Mouse (Mus musculus) forebrain, embryonic 12.5 days (tissue): ENCODE results near the gene Efcab11. TPM values are rescaled to one million over a fixed set of nuclear protein-coding genes. Genes with fewer than 3 reads are reported as not detected.

ENCODE experiments used
- ATAC-seq: fragments of 200-750 bp; cut with Nextera tagmentation; 2 replicates; pipeline ENCODE4 v1.8.0; 2017; ENCODE audit warnings: moderate TSS enrichment; ENCODE audit not compliant: low FRiP score
- H3K27ac ChIP-seq: fragments of 300-500 bp; sonication (generic); 2 replicates; pipeline ENCODE4 v1.5.1; 2016; ENCODE audit warnings: mild to moderate bottlenecking
- H3K27me3 ChIP-seq: fragments of 300-500 bp; sonication (generic); 2 replicates; pipeline ENCODE4 v1.6.1; 2016; ENCODE audit warnings: mild to moderate bottlenecking
- H3K36me3 ChIP-seq: fragments of 300-500 bp; sonication (generic); replicated peaks from 2 replicates; pipeline ENCODE4 v1.6.1; 2016; ENCODE audit warnings: mild to moderate bottlenecking
- H3K4me1 ChIP-seq: fragments of 300-500 bp; sonication (generic); 2 replicates; pipeline ENCODE4 v1.6.1; 2016
- H3K4me2 ChIP-seq: fragments of 300-500 bp; sonication (generic); 2 replicates; pipeline ENCODE4 v1.6.1; 2016; ENCODE audit warnings: mild to moderate bottlenecking, moderate library complexity
- H3K4me3 ChIP-seq: fragments of 300-500 bp; sonication (generic); replicated peaks from 2 replicates; pipeline ENCODE4 v1.5.1; 2016; ENCODE audit warnings: mild to moderate bottlenecking
- H3K9ac ChIP-seq: fragments of 300-500 bp; sonication (generic); 2 replicates; pipeline ENCODE4 v1.6.1; 2016; ENCODE audit warnings: mild to moderate bottlenecking
- H3K9me3 ChIP-seq: fragments of 300-500 bp; sonication (generic); 2 replicates; pipeline ENCODE4 v1.6.1; 2016
- WGBS: fragments of 180-500 bp; shearing (Covaris S2); methylation state at CpG from one replicate; pipeline ENCODE4 v1.1.7; 2016; 5-methylcytosine and 5-hydroxymethylcytosine counted together
- polyA plus RNA-seq: library from polyadenylated mRNA; unstranded; fragments of >200 nt; fragmentation: Nextera tagmentation; extraction: Ambion mirVana; gene quantifications from 2 replicates; pipeline ENCODE4 v1.2.1, GENCODE M21; 2016

The Efcab11 gene
- polyA plus RNA-seq, 1 experiment from 2014 or later, result 25.2 TPM

DNA sequence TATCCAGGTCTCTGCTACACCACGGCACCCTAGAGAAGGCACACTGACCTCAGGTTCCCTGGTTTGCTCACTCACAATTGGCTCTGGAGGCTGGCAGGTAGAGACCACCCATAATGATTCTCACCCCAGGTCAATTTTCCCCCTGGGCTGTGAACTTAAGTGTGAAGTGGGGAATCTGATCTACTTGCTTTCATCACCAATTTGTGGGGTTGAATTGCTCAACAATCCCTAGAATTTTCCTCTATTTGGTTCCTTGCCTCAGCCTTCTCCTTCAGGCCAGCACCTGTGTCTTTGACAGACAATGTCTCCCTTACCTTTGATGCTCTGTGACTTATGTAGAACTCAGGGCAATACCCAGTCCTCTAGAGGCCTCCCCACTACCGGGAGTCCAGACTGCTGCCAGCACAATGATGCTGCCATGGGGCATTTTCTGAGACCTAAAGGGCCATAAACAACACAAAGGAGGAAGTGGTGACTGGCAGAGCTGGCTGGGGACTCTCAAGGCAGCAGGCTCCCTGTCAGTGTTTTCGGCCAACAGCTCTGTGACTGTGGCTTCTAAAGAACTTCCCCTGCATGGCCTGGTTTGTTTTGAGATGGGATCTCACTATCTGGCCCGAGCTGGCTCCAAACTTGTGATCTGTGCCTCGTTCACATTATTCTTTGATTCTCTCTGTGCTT is 94.8 kb downstream of the Efcab11 start:
- no peak for ATAC-seq
- Histone ChIP-seq H3K4me2 (no peak overlapping the region), H3K36me3 (no peaks in the 10 kb centered on the region), H3K9me3 (no peaks in the 10 kb centered on the region), H3K27me3 (no peaks in the 10 kb centered on the region), H3K4me3 (no peak overlapping the region), H3K4me1 (peaks cover 14% of the 10 kb centered on the region; the same call in 1 of the 2 replicates), H3K27ac (no peak overlapping the region), H3K9ac (no peak overlapping the region)
- 76% methylated on average over 5 of the region's 5 CpGs for WGBS

DNA sequence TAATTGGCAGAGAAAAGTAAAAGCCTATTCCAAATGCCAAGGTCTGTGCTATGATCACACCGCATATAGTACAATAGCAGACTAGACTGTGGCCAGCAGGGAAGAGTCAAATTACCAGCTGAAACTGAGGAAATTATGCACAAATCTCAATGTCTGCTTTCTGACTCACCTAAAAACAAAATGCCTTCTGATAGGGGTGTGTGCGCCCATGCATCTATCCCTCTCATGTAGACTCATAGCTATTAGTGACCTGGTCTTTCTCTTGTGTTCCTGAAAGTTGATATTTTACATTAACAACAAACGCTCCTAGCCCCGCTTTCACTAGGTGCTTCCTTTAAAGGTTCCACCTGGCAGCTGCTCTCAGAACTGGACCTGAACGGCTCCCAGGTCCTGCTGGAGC is 102.5 kb downstream of the Efcab11 start:
- WGBS, result 85% methylated on average over 5 of the region's 5 CpGs
- no peak for ATAC-seq
- Histone ChIP-seq H3K4me2 (no peak overlapping the region), H3K9me3 (no peaks in the 10 kb centered on the region), H3K27me3 (no peaks in the 10 kb centered on the region), H3K4me1 (peaks cover 4% of the 10 kb centered on the region), H3K27ac (no peak overlapping the region), H3K9ac (no peak overlapping the region), H3K4me3 (no peak overlapping the region), H3K36me3 (no peaks in the 10 kb centered on the region)

DNA sequence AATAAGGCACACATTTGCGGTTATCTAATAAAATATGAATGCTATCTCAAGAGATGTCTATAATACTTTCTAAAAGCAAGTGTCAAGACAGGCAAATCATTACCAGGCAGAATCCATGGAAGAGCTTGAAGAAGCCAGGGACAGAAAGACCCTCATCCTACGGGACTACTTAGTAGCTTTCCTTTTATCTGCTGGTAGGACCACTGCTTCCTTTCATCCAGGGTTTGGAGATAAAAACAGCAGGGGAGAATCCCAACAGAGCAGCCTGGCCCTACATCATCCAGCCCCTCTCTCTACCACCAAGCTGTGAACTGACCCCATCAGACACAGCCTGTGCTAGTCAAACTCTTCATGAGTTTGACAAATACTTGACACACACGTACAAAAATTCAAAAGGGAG is 103.8 kb downstream of the Efcab11 start:
- Histone ChIP-seq H3K27me3 (no peaks in the 10 kb centered on the region), H3K4me3 (no peak overlapping the region), H3K4me2 (no peak overlapping the region), H3K27ac (no peak overlapping the region), H3K9me3 (no peaks in the 10 kb centered on the region), H3K9ac (no peak overlapping the region), H3K4me1 (peaks cover 10% of the 10 kb centered on the region), H3K36me3 (no peaks in the 10 kb centered on the region)
- ATAC-seq, result no peak
- 88% methylated on average over 3 of the region's 3 CpGs for WGBS

DNA sequence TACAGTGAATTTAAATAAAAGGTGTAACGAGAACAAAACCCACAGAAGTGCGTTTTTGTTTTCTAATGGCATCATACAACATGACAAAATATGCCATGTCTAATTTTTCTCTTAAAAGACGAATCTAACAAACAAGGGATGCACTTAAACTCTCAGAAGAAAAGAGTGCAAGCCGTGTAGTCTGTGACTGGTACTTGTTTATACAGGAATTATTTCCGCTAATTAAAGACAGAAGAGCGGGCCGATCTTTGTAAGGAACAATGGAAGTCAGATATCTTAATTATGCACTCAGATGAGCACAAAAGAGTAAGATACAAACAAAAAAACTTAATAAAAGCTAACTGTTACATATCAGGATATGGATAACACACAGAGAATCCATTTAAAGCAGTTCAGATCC is 104.3 kb downstream of the Efcab11 start:
- Histone ChIP-seq H3K9me3 (no peaks in the 10 kb centered on the region), H3K4me3 (no peak overlapping the region), H3K27me3 (no peaks in the 10 kb centered on the region), H3K4me1 (peaks cover 10% of the 10 kb centered on the region), H3K4me2 (no peak overlapping the region), H3K27ac (no peak overlapping the region), H3K9ac (no peak overlapping the region), H3K36me3 (no peaks in the 10 kb centered on the region)
- no peak for ATAC-seq
- 46% methylated on average over 7 of the region's 7 CpGs for WGBS

DNA sequence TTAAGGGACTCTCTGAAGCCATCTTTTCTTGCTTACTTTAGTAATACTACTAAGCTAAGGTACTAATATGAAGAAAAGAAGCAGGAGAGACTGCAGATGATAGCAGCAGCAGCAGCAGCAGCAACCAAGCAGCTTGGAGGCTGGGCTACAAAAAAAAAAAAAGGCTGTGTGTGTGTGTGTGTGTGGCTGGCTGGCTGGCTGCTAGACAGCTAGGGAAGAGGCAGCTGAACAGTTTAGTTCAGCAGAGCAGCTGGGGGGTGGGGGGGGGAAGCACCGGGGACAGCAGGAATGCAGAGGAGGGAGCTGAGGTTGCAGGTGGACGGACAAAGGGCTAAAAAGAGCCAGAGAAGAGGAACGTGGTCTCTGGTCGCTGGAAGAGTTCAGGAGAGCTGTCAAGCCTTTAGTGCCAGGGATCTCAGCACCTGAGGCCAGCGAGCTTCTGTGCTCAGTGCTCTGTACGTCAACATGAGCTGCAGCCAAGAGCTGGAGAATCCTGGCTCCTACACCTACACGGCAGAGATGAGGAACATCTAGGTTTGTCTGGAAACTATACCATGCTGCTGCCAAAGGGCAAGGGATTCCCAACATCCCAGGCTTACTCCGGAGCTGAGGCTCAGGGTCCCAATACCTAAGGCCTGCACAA is 107.6 kb downstream of the Efcab11 start:
- 49% methylated on average over 8 of the region's 8 CpGs for WGBS
- H3K36me3 ChIP-seq, result no peaks in the 10 kb centered on the region
- H3K4me1 ChIP-seq, result peaks cover 10% of the 10 kb centered on the region
- no peak overlapping the region for H3K4me3 ChIP-seq
- H3K27ac ChIP-seq, result no peak overlapping the region
- H3K4me2 ChIP-seq, result no peak overlapping the region
- H3K9me3 ChIP-seq, result no peaks in the 10 kb centered on the region
- H3K9ac ChIP-seq, result no peak overlapping the region
- no peak for ATAC-seq
- no peaks in the 10 kb centered on the region for H3K27me3 ChIP-seq

DNA sequence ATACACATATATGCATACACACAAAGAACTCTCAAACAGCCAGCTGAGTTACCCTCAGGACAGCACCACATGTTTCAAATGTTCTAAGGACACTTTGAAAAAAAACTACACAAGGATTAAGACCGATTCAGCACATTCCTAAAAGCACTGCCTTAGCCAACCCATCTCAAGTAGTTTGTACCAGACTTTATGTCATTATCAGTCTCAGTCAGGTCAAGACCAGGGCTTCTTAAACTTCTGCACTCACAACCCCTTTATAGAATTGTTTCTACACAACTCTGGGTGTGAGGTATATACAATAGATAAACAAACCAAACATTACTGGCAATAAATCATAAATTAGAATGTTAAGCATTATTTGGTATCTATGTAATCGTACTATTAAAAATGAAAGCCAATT is 109.4 kb downstream of the Efcab11 start:
- H3K36me3 ChIP-seq, result no peaks in the 10 kb centered on the region
- WGBS, result 86% methylated on average over 2 of the region's 2 CpGs
- H3K9ac ChIP-seq, result no peak overlapping the region
- no peak overlapping the region for H3K4me2 ChIP-seq
- no peak overlapping the region for H3K4me3 ChIP-seq
- no peak for ATAC-seq
- H3K9me3 ChIP-seq, result no peaks in the 10 kb centered on the region
- no peaks in the 10 kb centered on the region for H3K27me3 ChIP-seq
- H3K27ac ChIP-seq, result no peak overlapping the region
- peaks cover 10% of the 10 kb centered on the region for H3K4me1 ChIP-seq

DNA sequence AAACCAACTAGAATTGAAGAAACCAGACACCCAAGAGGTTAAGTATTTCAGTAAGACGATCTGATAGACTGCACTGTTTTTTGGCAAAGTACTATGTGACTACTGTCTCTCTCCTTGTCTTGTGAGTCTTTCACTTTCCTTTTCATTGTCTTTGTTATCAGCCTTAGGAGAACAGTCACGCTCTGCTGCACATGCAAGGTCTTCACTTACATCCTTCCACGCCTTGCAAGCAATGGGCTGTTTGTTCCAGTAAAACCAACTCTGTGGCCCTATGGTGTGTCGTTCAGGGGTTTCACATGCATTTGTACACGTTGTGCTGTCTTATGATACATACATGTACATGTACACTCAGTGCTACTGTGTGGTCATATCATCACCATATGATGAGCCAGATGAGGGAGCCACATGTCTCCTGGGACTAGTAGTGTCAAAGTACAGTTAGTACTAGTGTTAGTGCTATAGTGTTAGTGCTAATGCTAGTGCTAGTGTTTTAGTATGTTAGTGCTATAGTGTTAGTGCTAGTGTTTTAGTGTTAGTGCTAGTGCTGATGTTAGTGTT is 110.5 kb downstream of the Efcab11 start:
- no peaks in the 10 kb centered on the region for H3K27me3 ChIP-seq
- ATAC-seq, result no peak
- H3K4me3 ChIP-seq, result no peak overlapping the region
- H3K27ac ChIP-seq, result no peak overlapping the region
- H3K9ac ChIP-seq, result no peak overlapping the region
- peaks cover 8% of the 10 kb centered on the region; the same call in 1 of the 2 replicates for H3K4me1 ChIP-seq
- WGBS, result 65% methylated on average over 5 of the region's 5 CpGs
- no peak overlapping the region for H3K4me2 ChIP-seq
- no peaks in the 10 kb centered on the region for H3K9me3 ChIP-seq
- no peaks in the 10 kb centered on the region for H3K36me3 ChIP-seq

DNA sequence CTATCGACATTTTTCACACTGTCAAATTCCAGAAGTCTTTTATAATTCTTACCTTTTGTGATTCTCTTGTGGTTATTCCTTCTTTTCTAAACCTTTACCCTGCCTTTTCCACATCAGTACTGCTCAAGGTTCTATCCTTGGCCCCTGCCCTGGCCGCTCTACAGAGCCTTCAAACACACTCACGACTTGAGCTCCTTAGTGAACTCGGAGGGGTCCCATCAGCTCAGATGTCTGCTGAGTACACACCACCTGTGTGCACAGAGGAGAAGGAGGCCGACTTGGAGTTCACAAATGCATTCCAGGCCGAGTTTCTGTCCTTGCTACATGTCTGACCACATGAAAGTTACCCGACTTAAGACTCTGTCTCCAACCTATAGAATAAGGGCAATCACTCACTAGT is 113.2 kb downstream of the Efcab11 start:
- Histone ChIP-seq H3K9me3 (no peaks in the 10 kb centered on the region), H3K4me3 (no peak overlapping the region), H3K9ac (no peak overlapping the region), H3K4me2 (no peak overlapping the region), H3K27ac (no peak overlapping the region), H3K4me1 (no peaks in the 10 kb centered on the region), H3K27me3 (no peaks in the 10 kb centered on the region), H3K36me3 (no peaks in the 10 kb centered on the region)
- no peak for ATAC-seq
- 85% methylated on average over 7 of the region's 7 CpGs for WGBS

DNA sequence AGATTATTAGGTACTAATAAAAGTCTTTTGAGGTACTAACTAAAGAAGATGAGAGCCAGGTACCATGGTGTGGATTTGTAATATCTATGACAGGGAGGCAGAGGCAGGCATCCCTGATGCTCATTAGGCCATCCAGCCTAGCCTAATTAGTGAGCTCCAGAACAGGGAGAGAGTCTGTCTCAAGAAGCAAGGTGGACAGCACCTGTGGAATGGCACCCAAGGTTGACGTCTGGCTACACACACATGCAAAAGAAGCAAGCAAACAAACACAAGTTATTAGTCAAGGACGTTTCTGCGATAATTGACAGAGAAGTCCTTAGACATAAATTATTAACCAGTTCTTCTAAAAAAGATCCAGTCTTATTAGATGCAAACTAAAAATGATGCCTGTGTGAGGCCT is 114.6 kb downstream of the Efcab11 start:
- Histone ChIP-seq H3K4me2 (no peak overlapping the region), H3K9ac (no peak overlapping the region), H3K27me3 (no peaks in the 10 kb centered on the region), H3K36me3 (no peaks in the 10 kb centered on the region), H3K9me3 (no peaks in the 10 kb centered on the region), H3K4me3 (no peak overlapping the region), H3K27ac (no peak overlapping the region), H3K4me1 (no peaks in the 10 kb centered on the region)
- no peak for ATAC-seq
- 91% methylated on average over 3 of the region's 3 CpGs for WGBS

DNA sequence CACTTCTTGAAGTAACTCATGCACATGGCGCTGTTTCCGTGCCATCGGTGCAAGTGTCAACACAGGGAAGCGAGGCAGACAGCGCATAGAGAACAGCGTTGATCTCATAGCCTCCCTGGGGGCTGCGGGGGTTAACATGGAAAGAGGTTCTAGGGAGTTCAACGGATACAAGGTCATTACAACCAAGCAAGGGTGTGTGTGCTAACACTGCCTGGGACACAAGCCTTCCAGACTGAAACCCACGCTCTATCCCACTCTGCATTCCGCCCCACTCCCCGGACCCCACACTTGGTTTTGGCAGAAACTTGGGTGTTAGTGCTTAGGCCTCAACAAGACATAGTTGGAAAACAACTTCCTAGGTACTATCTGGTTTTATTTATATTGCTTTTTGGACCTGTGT is 116.5 kb downstream of the Efcab11 start:
- Histone ChIP-seq H3K36me3 (no peaks in the 10 kb centered on the region), H3K4me1 (no peaks in the 10 kb centered on the region), H3K27me3 (no peaks in the 10 kb centered on the region), H3K4me3 (no peak overlapping the region), H3K9me3 (no peaks in the 10 kb centered on the region), H3K27ac (no peak overlapping the region), H3K4me2 (no peak overlapping the region), H3K9ac (no peak overlapping the region)
- WGBS, result 91% methylated on average over 11 of the region's 11 CpGs
- ATAC-seq, result no peak

DNA sequence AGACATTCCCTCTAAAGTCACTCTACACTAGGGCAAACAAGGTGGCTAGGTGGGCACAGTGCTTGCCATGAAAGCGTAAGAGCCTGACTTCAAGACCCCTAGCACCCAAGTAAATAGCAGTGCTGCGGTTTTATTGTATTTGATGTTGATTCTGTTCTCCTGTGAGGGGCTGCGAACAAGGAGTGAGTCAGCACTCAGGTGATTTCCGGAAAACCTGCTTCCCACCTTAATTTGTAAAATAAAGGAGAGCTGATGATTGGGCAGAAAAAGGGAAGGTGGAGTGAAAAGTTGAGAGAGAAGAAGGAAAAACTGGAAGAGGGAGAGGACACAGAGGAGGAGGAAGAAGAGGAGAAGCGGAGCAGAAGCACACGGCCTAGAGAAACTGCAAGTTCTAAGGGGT is 118.3 kb downstream of the Efcab11 start:
- no peak overlapping the region for H3K9ac ChIP-seq

DNA sequence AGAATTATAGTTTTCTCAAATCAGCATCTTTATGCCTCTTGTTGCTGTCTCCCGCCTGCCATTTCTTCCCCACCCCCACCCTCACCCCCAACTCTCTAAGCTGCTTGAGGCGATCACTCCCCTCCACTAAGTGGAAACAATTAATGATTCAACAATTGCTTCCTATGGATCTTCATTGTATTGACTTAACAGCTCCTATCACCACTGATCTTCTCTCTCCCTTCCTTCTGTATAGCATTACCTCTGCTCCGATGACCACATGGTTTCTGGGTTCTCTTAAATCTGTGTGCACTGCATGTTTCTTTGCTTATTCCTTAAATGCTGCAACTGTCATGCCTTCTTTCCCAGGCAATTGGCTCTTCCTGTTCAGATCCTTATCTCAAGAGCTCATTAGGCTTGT is 120.2 kb downstream of the Efcab11 start:
- no peaks in the 10 kb centered on the region for H3K36me3 ChIP-seq
- H3K4me1 ChIP-seq, result no peaks in the 10 kb centered on the region
- H3K4me2 ChIP-seq, result no peak overlapping the region
- no peaks in the 10 kb centered on the region for H3K9me3 ChIP-seq
- no peaks in the 10 kb centered on the region for H3K27me3 ChIP-seq
- H3K27ac ChIP-seq, result no peak overlapping the region
- H3K4me3 ChIP-seq, result no peak overlapping the region
- H3K9ac ChIP-seq, result no peak overlapping the region
- WGBS, result 53% methylated on average over 3 of the region's 3 CpGs
- no peak for ATAC-seq

More for the DNA sequence above, 118.3 kb downstream of the Efcab11 start:
- no peak overlapping the region for H3K4me3 ChIP-seq
- no peaks in the 10 kb centered on the region for H3K36me3 ChIP-seq
- no peak overlapping the region for H3K4me2 ChIP-seq
- no peaks in the 10 kb centered on the region for H3K4me1 ChIP-seq
- no peaks in the 10 kb centered on the region for H3K27me3 ChIP-seq
- no peak for ATAC-seq
- no peak overlapping the region for H3K27ac ChIP-seq
- WGBS, result 92% methylated on average over 6 of the region's 6 CpGs
- no peaks in the 10 kb centered on the region for H3K9me3 ChIP-seq
